18 mouse cellular contexts compared by ENCODE assay signal in the genomic region with DNA sequence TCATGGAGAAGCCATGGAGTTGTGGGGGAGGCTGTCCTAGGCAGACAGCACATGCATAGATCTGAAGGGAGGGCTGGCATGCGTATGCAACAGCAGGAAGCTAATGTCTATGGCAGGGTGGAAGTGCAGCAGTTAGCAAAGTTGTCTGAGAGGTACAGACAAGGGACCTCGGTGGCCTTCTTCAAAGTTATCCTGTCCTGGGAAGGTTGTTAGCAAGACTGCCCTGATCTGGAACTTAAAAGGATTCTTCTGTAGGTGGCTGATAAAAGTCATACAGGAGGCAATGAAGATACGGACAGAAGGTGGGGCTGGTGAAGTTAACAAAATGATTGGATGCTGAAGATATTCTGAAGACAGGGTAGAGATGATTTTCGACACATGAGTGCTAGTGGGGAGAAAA. TPM values are rescaled to one million over a fixed set of nuclear protein-coding genes. Genes with fewer than 3 reads are reported as not detected.
A peak's percentile ranks its signal among the peaks of the same experiment; 100 is the strongest.
DNase-seq lines count a peak whose midpoint lies in the region; ATAC-seq and TF ChIP-seq lines count a peak whose summit lies in the region.
"Had no signal": no experiment of that assay in that cellular context is flagged by ENCODE, and none has a peak within 500 bp of the region (broad histone marks: within the 10 kb centered on the region; RNA-seq: fewer than 3 reads in every experiment).

No protein-coding gene starts in this region.

- 18% methylated on average over 4 of the region's 4 CpGs for WGBS in liver, embryonic 14.5 days (ENCODE audit: insufficient replicate concordance)

- peaks cover 19 to 21% of the 10 kb centered on the region in 2 experiments for H3K4me1 ChIP-seq in liver, embryonic 14.5 days (replicated peaks; ENCODE audit: control insufficient read depth in 2 of 2, insufficient read depth in 2 of 2, low read length in 1 of 2)
- H3K4me1 ChIP-seq: hindbrain, embryonic 10.5 days; neural tube, embryonic 13.5 days had no signal

- peak overlapping the region; percentile 85 for H3K27ac ChIP-seq in liver, embryonic 14.5 days
- H3K27ac ChIP-seq: hindbrain, embryonic 10.5 days; kidney, postnatal 0 days; neural tube, embryonic 13.5 days had no signal

- peak; percentile 22; the same call in 1 of the 2 replicates for ATAC-seq in common myeloid progenitor, adult 5-6 weeks (replicated peaks; ENCODE audit: low read depth, poor library complexity, severe bottlenecking)
- ATAC-seq in liver, embryonic 14.5 days (ENCODE audit: insufficient read depth): peak; percentile 88
- peak; percentile 89 for ATAC-seq in megakaryocyte-erythroid progenitor cell, adult 5-6 weeks (replicated peaks; ENCODE audit: low FRiP score, low TSS enrichment, poor library complexity, severe bottlenecking)
- ATAC-seq in activated CD4-positive, CD25-positive, alpha-beta regulatory T cell, adult 4 months: no peak

- peak overlapping the region; percentile 49 for H3K9ac ChIP-seq in liver, embryonic 14.5 days (replicated peaks)
- H3K9ac ChIP-seq: lung, embryonic 14.5 days; neural tube, embryonic 13.5 days had no signal

- no peak for TF ChIP-seq CTCF in liver, embryonic 14.5 days (IDR thresholded peaks at IDR 0.05; ENCODE audit: low read depth)

- peak; percentile 94 for TF ChIP-seq EP300 in liver, embryonic 14.5 days (IDR thresholded peaks at IDR 0.05; ENCODE audit: low read depth)

- peak overlapping the region; percentile 44 for H3K4me2 ChIP-seq in liver, embryonic 14.5 days (ENCODE audit: low read depth)
- H3K4me2 ChIP-seq: lung, embryonic 14.5 days; neural tube, embryonic 13.5 days had no signal

- H3K9me3 ChIP-seq in liver, embryonic 14.5 days (ENCODE audit: control insufficient read depth, low read length): no peaks in the 10 kb centered on the region
- H3K9me3 ChIP-seq: hindbrain, embryonic 10.5 days; neural tube, embryonic 13.5 days had no signal

- peak; percentile 37 for DNase-seq in spleen, adult 12 weeks (ENCODE audit: low spot score)
- DNase-seq in spleen, adult 18-20 months: no peak
- peak in 2 of 3 experiments; percentile 74 to 78 for DNase-seq in liver, embryonic 14.5 days (ENCODE audit: low read depth in 3 of 3, low spot score in 3 of 3)
- DNase-seq in layer of hippocampus, postnatal 14 days (ENCODE audit: low spot score in 2 of 2): no peak
- DNase-seq: B cell, adult 2 months; cerebellum, postnatal 14 days; embryo, embryonic 11 days; gastrocnemius, postnatal 36 days; kidney, adult 11 months; lung, embryonic 14.5 days; lung, postnatal 4 days; midbrain, embryonic 14.5 days had no signal

- peaks cover 48% of the 10 kb centered on the region for H3K36me3 ChIP-seq in liver, embryonic 14.5 days (replicated peaks; ENCODE audit: control insufficient read depth, insufficient read depth, low read depth)

- H3K27me3 ChIP-seq in liver, embryonic 14.5 days (ENCODE audit: control insufficient read depth, insufficient read depth, low read length): no peaks in the 10 kb centered on the region
- H3K27me3 ChIP-seq: neural tube, embryonic 13.5 days had no signal

- H3K4me3 ChIP-seq in liver, embryonic 14.5 days (ENCODE audit: insufficient read depth in 1 of 2, low read depth in 2 of 2, low read length in 2 of 2): no peak overlapping the region
- H3K4me3 ChIP-seq: hindbrain, embryonic 10.5 days; neural tube, embryonic 13.5 days had no signal

RNA-seq across cellular contexts. Expression of a gene that starts 16.1 kb away (rescaled TPM):
- total RNA-seq in common myeloid progenitor, adult 5-6 weeks (2017): 62.6 and 89.9 TPM in 2 replicates
- polyA plus RNA-seq in liver, embryonic 14.5 days (2012; rRNA removed): 19.2 and 27.0 TPM in 2 replicates
- polyA plus RNA-seq in liver, embryonic 14.5 days (2014; fragmentation: Nextera tagmentation; extraction: Ambion mirVana): 32.8 and 36.3 TPM in 2 replicates
- 34.8 and 37.9 TPM in 2 replicates for total RNA-seq in megakaryocyte-erythroid progenitor cell, adult 5-6 weeks (2014; fragmentation: Nextera tagmentation)
- total RNA-seq in megakaryocyte-erythroid progenitor cell, adult 5-6 weeks (2017): 39.8 and 50.5 TPM in 2 replicates
- total RNA-seq in layer of hippocampus, postnatal 14 days (2021): 10 to 100 TPM; 24.9 to 29.7 TPM
- polyA plus RNA-seq in activated CD4-positive, CD25-positive, alpha-beta regulatory T cell, adult 4 months (2017; shearing (Covaris generic)): 100 to 1,000 TPM in 1 of 2 experiments, 10 to 100 TPM in 1; 96.5 to 144 TPM

Comparison
In these comparisons a context has a peak if more than half of its experiments do, and no peak if none do; other contexts are left out.
1. DNase-seq: peak in spleen, adult 12 weeks (single experiment) and liver, embryonic 14.5 days (2 of 3); none in spleen, adult 18-20 months (0 of 2) and layer of hippocampus, postnatal 14 days (0 of 2).